Mouse (Mus musculus) limb, embryonic 11.5 days (tissue): ENCODE results near the gene Actl6a. TPM values are rescaled to one million over a fixed set of nuclear protein-coding genes. Genes with fewer than 3 reads are reported as not detected.

Experiments used
- ATAC-seq: fragments of 200-750 bp; cut with Nextera tagmentation; 2 replicates; pipeline ENCODE4 v1.8.0; 2017; ENCODE audit warnings: low read depth; ENCODE audit not compliant: insufficient number of reproducible peaks, low FRiP score, low TSS enrichment
- DNase-seq: peaks from one replicate; pipeline ENCODE4 v3.0.0-alpha.2; 2015; ENCODE audit warnings: low spot score
- H3K27ac ChIP-seq: fragments of 300-500 bp; sonication (generic); replicated peaks from 2 replicates; pipeline ENCODE4 v1.5.1; 2014; ENCODE audit warnings: low read depth, mild to moderate bottlenecking, low read length
- H3K27me3 ChIP-seq: fragments of 300-500 bp; sonication (generic); 2 replicates; pipeline ENCODE4 v1.6.1; 2014; ENCODE audit warnings: mild to moderate bottlenecking, low read length, mixed read lengths; ENCODE audit not compliant: control insufficient read depth, insufficient read depth
- H3K36me3 ChIP-seq: fragments of 300-500 bp; sonication (generic); 2 replicates; pipeline ENCODE4 v1.6.1; 2014; ENCODE audit warnings: mild to moderate bottlenecking, low read length, moderate library complexity, mixed read lengths; ENCODE audit not compliant: control insufficient read depth, insufficient read depth
- H3K4me1 ChIP-seq: fragments of 300-500 bp; sonication (generic); 2 replicates; pipeline ENCODE4 v1.6.1; 2014; ENCODE audit warnings: low read length, mixed read lengths; ENCODE audit not compliant: control insufficient read depth, insufficient read depth
- H3K4me2 ChIP-seq: fragments of 300-500 bp; sonication (generic); 2 replicates; pipeline ENCODE4 v1.6.1; 2014; ENCODE audit warnings: low read depth, mild to moderate bottlenecking, moderate library complexity; ENCODE audit not compliant: severe bottlenecking
- H3K4me3 ChIP-seq: fragments of 300-500 bp; sonication (generic); 2 replicates; pipeline ENCODE4 v1.5.1; 2014; ENCODE audit warnings: low read depth, low read length
- H3K9ac ChIP-seq: fragments of 300-500 bp; sonication (generic); 2 replicates; pipeline ENCODE4 v1.6.1; 2014; ENCODE audit warnings: mild to moderate bottlenecking, low read length
- H3K9me3 ChIP-seq: fragments of 300-500 bp; sonication (generic); 2 replicates; pipeline ENCODE4 v1.6.1; 2016; ENCODE audit warnings: low read length; ENCODE audit not compliant: control insufficient read depth
- WGBS: fragments of 180-500 bp; shearing (Covaris S2); extraction: QIAGEN DNeasy Blood & Tissue Kit; methylation state at CpG from one replicate; pipeline ENCODE4 v1.1.7; 2014; 5-methylcytosine and 5-hydroxymethylcytosine counted together
- polyA plus RNA-seq: library from polyadenylated mRNA; unstranded; fragments of >200 nt; fragmentation: Nextera tagmentation; extraction: Ambion mirVana; gene quantifications from 2 replicates; pipeline ENCODE4 v1.2.1, GENCODE M21; 2014

Gene Actl6a
- polyA plus RNA-seq, 1 experiment from 2014 or later, result 263 TPM

DNA sequence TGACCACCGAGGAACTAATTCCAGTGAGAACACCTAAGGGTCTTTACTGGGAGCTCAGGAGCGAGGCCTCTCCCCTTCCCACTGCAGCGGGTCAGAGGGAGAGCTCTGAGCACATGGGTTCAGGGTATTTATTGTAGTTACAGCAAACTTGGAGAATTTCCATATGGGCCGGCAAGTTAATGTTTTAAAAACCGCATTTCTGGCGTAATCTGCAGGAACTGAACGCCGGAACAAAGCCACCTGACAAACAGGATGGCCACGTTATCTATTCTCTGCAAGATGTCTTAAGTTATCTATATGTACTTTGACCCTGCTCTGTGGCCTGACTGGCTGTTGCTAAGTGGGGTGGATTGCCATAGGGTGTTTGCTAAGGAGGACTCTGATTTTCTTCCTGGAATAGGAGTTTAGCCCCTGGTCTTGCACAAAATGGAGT lies 16.5 kb upstream of the Actl6a start:
- H3K9me3 ChIP-seq, result no peaks in the 10 kb centered on the region
- WGBS, result 89% methylated on average over 9 of the region's 9 CpGs
- H3K9ac ChIP-seq, result no peak overlapping the region
- no peak overlapping the region for H3K27ac ChIP-seq
- H3K27me3 ChIP-seq, result no peaks in the 10 kb centered on the region
- no peaks in the 10 kb centered on the region for H3K4me1 ChIP-seq
- no peaks in the 10 kb centered on the region for H3K36me3 ChIP-seq
- DNase-seq (no peak), ATAC-seq (no peak)
- no peak overlapping the region for H3K4me2 ChIP-seq
- H3K4me3 ChIP-seq, result no peak overlapping the region

DNA sequence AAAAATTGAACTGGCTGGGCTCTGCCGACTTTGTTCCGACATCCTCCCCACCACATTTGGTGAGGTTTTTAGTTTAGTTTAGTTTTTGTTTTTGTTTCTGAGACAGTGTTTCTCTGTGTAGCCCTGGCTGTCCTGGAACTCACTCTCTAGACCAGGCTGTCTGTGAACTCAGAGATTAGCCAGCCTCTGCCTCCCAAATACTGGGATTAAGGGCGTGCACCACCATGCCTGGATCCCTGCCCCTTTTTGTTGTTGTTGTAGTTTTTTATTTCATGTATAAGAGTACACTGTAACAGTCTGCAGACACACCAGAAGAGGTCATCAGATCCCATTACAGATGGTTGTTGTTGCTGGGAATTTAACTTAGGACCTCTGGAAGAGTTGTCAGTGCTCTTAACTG lies 16.1 kb upstream of the Actl6a start:
- H3K9me3 ChIP-seq, result no peaks in the 10 kb centered on the region
- H3K36me3 ChIP-seq, result no peaks in the 10 kb centered on the region
- ATAC-seq (no peak), DNase-seq (no peak)
- H3K4me1 ChIP-seq, result no peaks in the 10 kb centered on the region
- no peak overlapping the region for H3K4me3 ChIP-seq
- no peaks in the 10 kb centered on the region for H3K27me3 ChIP-seq
- H3K4me2 ChIP-seq, result no peak overlapping the region
- 90% methylated on average over 3 of the region's 3 CpGs for WGBS
- no peak overlapping the region for H3K27ac ChIP-seq
- no peak overlapping the region for H3K9ac ChIP-seq

DNA sequence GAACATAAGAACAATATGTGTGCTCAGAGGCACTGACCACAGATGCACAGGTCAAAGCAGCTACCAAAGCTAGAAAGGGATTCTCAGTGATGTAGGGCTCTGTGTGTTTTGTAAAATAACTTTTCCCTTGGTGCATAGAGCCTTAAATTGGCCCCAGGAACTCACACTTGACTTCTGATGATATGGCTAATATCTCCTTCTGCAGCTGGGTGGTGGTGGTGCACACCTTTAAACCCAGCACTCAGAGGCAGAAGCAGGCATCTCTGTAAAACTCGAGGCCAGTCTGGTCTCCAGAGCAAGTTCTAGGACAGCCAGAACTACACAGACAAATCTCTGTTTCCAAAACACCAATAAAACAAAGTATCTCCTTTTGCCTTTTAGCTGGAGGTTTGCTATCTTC lies 15.2 kb upstream of the Actl6a start:
- no peak overlapping the region for H3K4me2 ChIP-seq
- H3K27me3 ChIP-seq, result no peaks in the 10 kb centered on the region
- H3K27ac ChIP-seq, result no peak overlapping the region
- no peak overlapping the region for H3K9ac ChIP-seq
- no peak for DNase-seq
- no peaks in the 10 kb centered on the region for H3K36me3 ChIP-seq
- H3K4me1 ChIP-seq, result no peaks in the 10 kb centered on the region
- whole genome bisulfite sequencing, result 59% methylated on average over 1 of the region's 1 CpGs
- no peak overlapping the region for H3K4me3 ChIP-seq
- no peaks in the 10 kb centered on the region for H3K9me3 ChIP-seq
- no peak for ATAC-seq

DNA sequence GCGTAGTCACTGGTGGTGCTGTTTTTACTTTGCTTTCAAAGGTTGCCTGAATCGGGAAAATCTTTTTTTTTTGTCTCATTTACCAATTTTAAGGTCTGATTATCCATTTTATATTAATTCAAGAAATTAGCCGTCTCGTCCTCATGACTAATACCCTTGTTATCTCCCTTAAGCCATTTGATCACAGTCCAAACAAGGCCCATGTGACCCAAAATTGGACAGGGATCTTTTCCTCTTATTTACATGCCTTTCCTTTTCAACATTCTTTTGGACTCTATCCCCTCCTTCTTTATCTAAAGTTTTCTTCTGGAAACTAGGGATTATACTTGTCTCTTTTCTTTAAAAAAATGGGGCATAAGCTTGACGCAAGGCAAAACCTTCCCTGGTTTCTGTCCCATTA lies 14.3 kb upstream of the Actl6a start:
- H3K9me3 ChIP-seq, result no peaks in the 10 kb centered on the region
- DNase-seq (no peak), ATAC-seq (no peak)
- H3K9ac ChIP-seq, result no peak overlapping the region
- no peak overlapping the region for H3K27ac ChIP-seq
- no peaks in the 10 kb centered on the region for H3K36me3 ChIP-seq
- no peak overlapping the region for H3K4me3 ChIP-seq
- WGBS, result 78% methylated on average over 5 of the region's 5 CpGs
- H3K4me1 ChIP-seq, result no peaks in the 10 kb centered on the region
- H3K4me2 ChIP-seq, result no peak overlapping the region
- H3K27me3 ChIP-seq, result no peaks in the 10 kb centered on the region

DNA sequence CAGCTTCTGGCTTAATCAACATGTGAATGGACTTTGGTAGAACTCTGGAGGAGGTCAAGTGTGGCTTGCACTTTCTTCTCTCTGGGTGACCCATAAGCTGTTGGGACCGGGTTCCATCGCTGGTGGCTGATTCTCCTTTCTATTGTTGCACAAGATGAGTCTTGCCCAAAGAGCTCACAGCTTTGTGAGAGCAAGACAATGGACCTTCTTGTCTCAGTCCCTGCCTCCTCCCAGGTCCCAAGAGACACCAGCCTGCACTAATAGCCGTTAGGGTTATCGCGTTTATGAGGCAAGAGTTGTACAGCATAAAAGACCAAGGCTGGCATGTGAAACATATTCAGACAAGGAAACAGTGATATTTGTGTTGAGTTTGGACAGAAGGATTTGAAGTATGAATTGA lies 11.9 kb upstream of the Actl6a start:
- WGBS, result 79% methylated on average over 5 of the region's 5 CpGs
- Histone ChIP-seq H3K27ac (no peak overlapping the region), H3K9ac (no peak overlapping the region), H3K4me1 (no peaks in the 10 kb centered on the region), H3K9me3 (no peaks in the 10 kb centered on the region), H3K4me3 (no peak overlapping the region), H3K36me3 (no peaks in the 10 kb centered on the region), H3K27me3 (no peaks in the 10 kb centered on the region), H3K4me2 (no peak overlapping the region)
- no peak for DNase-seq
- ATAC-seq, result no peak

DNA sequence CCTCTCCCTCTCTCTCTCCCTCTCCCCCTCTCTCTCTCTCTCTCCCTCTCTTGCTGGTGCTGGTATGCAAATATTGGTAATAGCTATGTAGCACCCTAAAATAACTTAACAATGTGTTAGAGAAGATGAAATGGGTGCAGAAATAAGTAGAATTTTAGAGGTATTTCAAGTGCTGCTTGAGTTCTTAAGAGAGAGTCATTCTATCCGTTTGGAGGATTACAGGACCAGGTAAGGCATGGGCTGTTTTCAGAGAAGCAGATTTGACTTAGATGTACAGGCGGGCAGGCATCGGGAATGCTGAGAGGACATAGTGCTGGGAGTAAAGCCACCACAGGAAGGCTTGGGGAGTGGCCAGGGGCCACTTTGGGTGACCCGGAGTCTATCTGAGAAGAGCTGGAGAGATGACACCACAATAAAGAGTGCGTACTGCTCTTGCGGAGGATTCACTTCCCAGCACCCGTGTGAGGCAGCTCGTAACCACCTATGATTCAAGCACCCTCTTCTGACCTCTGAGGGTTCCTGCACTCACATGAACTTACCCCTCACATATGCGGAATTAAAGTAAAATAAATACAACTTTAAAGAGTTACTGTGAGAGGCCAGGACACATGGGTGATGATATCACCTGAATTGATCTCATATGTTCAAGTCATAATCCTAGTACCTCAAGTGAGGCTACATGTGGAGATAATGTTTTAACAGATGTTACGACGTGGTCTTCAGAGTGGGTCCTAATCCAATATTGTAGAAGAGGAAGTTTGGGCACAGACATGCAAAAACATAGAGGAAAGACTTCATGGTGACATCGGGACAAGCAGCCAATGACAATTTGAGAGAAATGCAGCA lies 11.1 kb upstream of the Actl6a start:
- Histone ChIP-seq H3K4me1 (no peaks in the 10 kb centered on the region), H3K4me2 (no peak overlapping the region), H3K9me3 (no peaks in the 10 kb centered on the region), H3K4me3 (no peak overlapping the region), H3K36me3 (no peaks in the 10 kb centered on the region), H3K27me3 (no peaks in the 10 kb centered on the region), H3K27ac (no peak overlapping the region), H3K9ac (no peak overlapping the region)
- no peak for ATAC-seq
- no peak for DNase-seq
- 74% methylated on average over 12 of the region's 12 CpGs for WGBS

DNA sequence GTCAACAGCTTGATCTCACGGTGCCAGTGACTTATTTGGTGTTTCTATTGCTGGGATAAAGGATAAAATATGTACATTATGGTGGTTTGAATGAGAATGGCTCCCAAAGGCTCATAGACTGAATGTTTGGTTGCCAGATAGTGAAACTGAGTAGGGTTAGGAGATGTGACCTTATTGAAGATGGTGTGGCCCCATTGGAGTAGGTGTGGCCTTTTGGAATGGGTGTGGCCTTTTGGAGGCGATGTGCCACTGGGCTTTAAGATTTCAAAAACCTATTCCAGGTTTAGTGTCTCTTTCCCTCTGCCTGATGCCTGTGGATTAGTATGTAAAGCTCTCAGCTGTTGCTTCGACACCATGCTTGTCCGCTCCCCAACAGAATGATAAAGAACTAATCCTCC lies 10.5 kb upstream of the Actl6a start:
- no peak overlapping the region for H3K9ac ChIP-seq
- no peaks in the 10 kb centered on the region for H3K4me1 ChIP-seq
- no peak overlapping the region for H3K27ac ChIP-seq
- DNase-seq (no peak), ATAC-seq (no peak)
- no peak overlapping the region for H3K4me2 ChIP-seq
- no peaks in the 10 kb centered on the region for H3K27me3 ChIP-seq
- 89% methylated on average over 4 of the region's 4 CpGs for whole genome bisulfite sequencing
- H3K4me3 ChIP-seq, result no peak overlapping the region
- H3K9me3 ChIP-seq, result no peaks in the 10 kb centered on the region
- H3K36me3 ChIP-seq, result no peaks in the 10 kb centered on the region

DNA sequence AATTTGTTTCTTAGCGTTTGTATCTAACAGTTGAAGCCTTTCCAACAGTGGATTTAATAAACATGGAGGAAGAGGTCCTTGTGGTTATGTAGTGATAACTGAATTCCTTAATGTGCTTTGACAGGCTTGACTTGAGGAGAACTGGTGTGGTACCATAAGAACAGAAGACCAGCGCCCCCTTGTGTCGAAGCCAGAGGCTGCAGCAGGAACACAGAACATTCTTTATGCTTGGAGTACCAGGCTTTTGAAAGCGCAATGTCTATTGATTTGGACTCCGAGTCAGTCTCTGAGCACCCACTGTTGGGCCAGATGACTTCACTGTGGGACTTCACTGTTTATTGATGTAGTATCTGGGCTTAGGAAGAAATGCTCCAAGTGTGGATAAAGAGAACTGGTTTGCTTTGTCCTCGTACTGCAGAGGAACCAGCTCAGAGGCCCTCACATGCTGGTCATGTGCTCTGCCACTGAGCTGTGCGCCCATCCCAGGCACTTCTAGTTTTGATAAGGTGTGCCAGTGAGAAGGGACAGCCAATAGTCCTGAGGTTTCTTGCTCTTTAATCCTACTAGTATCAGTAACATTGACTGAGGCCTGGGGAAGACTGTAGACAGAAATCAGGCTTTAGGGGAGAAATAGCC lies 7.8 kb upstream of the Actl6a start:
- H3K36me3 ChIP-seq, result no peaks in the 10 kb centered on the region
- peak; percentile 92 for DNase-seq
- H3K9me3 ChIP-seq, result no peaks in the 10 kb centered on the region
- H3K27me3 ChIP-seq, result no peaks in the 10 kb centered on the region
- no peaks in the 10 kb centered on the region for H3K4me1 ChIP-seq
- no peak overlapping the region for H3K27ac ChIP-seq
- no peak overlapping the region for H3K9ac ChIP-seq
- no peak for ATAC-seq
- H3K4me2 ChIP-seq, result no peak overlapping the region
- WGBS, result 44% methylated on average over 7 of the region's 7 CpGs
- H3K4me3 ChIP-seq, result no peak overlapping the region
